Mouse (Mus musculus) lung, postnatal 0 days (tissue): Measurements from ENCODE around the gene Mrpl9.

ENCODE experiments used
- CTCF ChIP-seq: IDR thresholded peaks from 2 replicates; pipeline ENCODE4 v1.5.1; 2016; ENCODE audit warnings: antibody characterized with exemption, mild to moderate bottlenecking
- EP300 ChIP-seq: IDR thresholded peaks from 2 replicates; pipeline ENCODE4 v1.6.1; 2016; ENCODE audit warnings: antibody characterized with exemption, mild to moderate bottlenecking, control low read depth

GRCm38 (mm10) chr3:94398943-94399481 is 44.1 kb upstream of the Mrpl9 start:
- TF ChIP-seq CTCF (peak; percentile 33), EP300 (no peak)
